Mouse (Mus musculus) adrenal gland, adult 2 months (tissue): ENCODE measurements around the gene Large2. TPM values are rescaled to one million over a fixed set of nuclear protein-coding genes. Genes with fewer than 3 reads are reported as not detected.
A peak's percentile ranks its signal among the peaks of the same experiment; 100 is the strongest.

Experiments
- DNase-seq: peaks from one replicate; pipeline ENCODE4 v3.0.0; 2021
- microRNA-seq, 2 experiments: library from miRNA; unstranded; fragments of <30 nt; microRNA quantifications; one replicate each; pipeline ENCODE4 v1.2.0; 2021
- polyA plus RNA-seq: library from polyadenylated mRNA; depleted of rRNA; stranded (reverse); fragments of >200 nt; gene quantifications from 2 replicates; pipeline ENCODE4 v1.2.3, GENCODE M21; 2012; rRNA removed
- total RNA-seq, 2 experiments: library from RNA; stranded (reverse); gene quantifications; 2 replicates each; pipeline ENCODE4 v1.2.3; 2021

Large2 gene
- total and polyA plus RNA-seq, 3 experiments, result 0.45 to 2.2 (median 1.4) TPM

GRCm38 (mm10) chr2:92327601-92328000 is 47.1 kb downstream of the Large2 start:
- DNase-seq, result no peak

- no peak for DNase-seq
Observed at GRCm38 (mm10) chr2:92326221-92326620, 48.4 kb downstream of the Large2 start.

- no peak for DNase-seq
Observed at GRCm38 (mm10) chr2:92325676-92326075, 49.0 kb downstream of the Large2 start.

GRCm38 (mm10) chr2:92322669-92323068 is 52.0 kb downstream of the Large2 start:
- peak; percentile 24 for DNase-seq

- no peak for DNase-seq
Observed at GRCm38 (mm10) chr2:92317228-92317627, 57.4 kb downstream of the Large2 start.

- peak; percentile 22 for DNase-seq
Observed at GRCm38 (mm10) chr2:92316652-92317051, 58.0 kb downstream of the Large2 start.

Small RNA genes within 50 kb of the gene (microRNA-seq; reads per million reads assigned to microRNA genes)
- 0 to 1.2 reads per million in 2 experiments for gene Mir7000

Other genes starting within 250 kb of the Large2 start
- 100 to 1,000 TPM; 102 to 212 TPM for gene Pex16, start 193 bp downstream of the Large2 start, total RNA-seq
- gene Pex16, start 193 bp downstream of the Large2 start, polyA plus RNA-seq, result 199 and 254 TPM in 2 replicates
- gene 1700029I15Rik, start 7.7 kb upstream of the Large2 start, total RNA-seq, result 10 to 100 TPM in 1 of 2 experiments, 1 to 10 TPM in 1; 4.9 to 14.6 TPM
- 10.5 and 15.0 TPM in 2 replicates for gene 1700029I15Rik, start 7.7 kb upstream of the Large2 start, polyA plus RNA-seq
- gene Mapk8ip1, start 26.4 kb upstream of the Large2 start, total RNA-seq, result 10 to 100 TPM; 30.2 to 34.9 TPM
- 60.9 and 67.1 TPM in 2 replicates for gene Mapk8ip1, start 26.4 kb upstream of the Large2 start, polyA plus RNA-seq
- gene Cry2, start 59.2 kb upstream of the Large2 start, total RNA-seq, result 10 to 100 TPM; 32.9 to 45.1 TPM
- 27.6 and 53.8 TPM in 2 replicates for gene Cry2, start 59.2 kb upstream of the Large2 start, polyA plus RNA-seq
- gene Slc35c1, start 85.7 kb upstream of the Large2 start, total RNA-seq, result 10 to 100 TPM; 14.3 to 23.2 TPM
- 50.9 and 98.4 TPM in 2 replicates for gene Slc35c1, start 85.7 kb upstream of the Large2 start, polyA plus RNA-seq
- 10 to 100 TPM; 15.3 to 18.8 TPM for gene Chst1, start 224.8 kb upstream of the Large2 start, total RNA-seq
- gene Chst1, start 224.8 kb upstream of the Large2 start, polyA plus RNA-seq, result 22.8 and 40.7 TPM in 2 replicates